Comparison of ENCODE assay signal across 21 mouse cellular contexts in the genomic region with DNA sequence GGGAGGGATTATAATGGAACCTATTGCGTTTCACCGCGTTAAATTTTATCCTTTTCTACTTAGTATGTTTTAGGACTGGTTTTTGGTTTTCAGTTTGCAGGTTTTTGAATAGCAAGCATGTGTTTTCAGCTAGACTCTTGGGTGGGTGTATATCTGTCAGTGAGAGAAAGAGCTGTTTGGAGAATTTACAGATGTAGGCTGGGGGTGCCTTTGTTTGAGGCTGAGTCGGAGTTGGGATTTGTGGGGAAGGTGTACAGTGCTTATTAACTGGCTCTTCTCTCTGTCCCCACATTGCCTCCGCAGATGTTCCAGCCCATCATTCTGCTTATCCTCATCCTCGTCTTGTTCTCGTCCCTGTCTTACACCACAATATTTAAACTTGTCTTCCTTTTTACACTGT. TPM values are rescaled to one million over a fixed set of nuclear protein-coding genes. Genes with fewer than 3 reads are reported as not detected.
DNase-seq lines count a peak whose midpoint lies in the region; ATAC-seq and TF ChIP-seq lines count a peak whose summit lies in the region.
"Had no signal": no experiment of that assay in that cellular context is flagged by ENCODE, and none has a peak within 500 bp of the region (broad histone marks: within the 10 kb centered on the region; RNA-seq: fewer than 3 reads in every experiment).

Gm49353 (plus strand) TSS at position 313 of the 400 bp plus-strand sequence.

- H3K4me2 ChIP-seq in forebrain, embryonic 13.5 days = no peak within 1 kb of the TSS
- H3K4me2 ChIP-seq in forebrain, embryonic 11.5 days (ENCODE audit: low read depth, low read length, severe bottlenecking) = no peak within 1 kb of the TSS
- H3K4me2 ChIP-seq: heart, embryonic 15.5 days; hindbrain, embryonic 15.5 days; midbrain, embryonic 12.5 days had no signal

- intact Hi-C loops in left cerebral cortex, postnatal 36 days (cut with DNase I) = no loop called here

- H3K9ac ChIP-seq in forebrain, embryonic 13.5 days = no peak within 1 kb of the TSS
- H3K9ac ChIP-seq in forebrain, embryonic 11.5 days (ENCODE audit: low read length) = no peak within 1 kb of the TSS
- H3K9ac ChIP-seq: heart, embryonic 15.5 days; hindbrain, embryonic 15.5 days; midbrain, embryonic 12.5 days had no signal

- no peak within 1 kb of the TSS for H3K4me3 ChIP-seq in forebrain, embryonic 13.5 days
- no peak within 1 kb of the TSS for H3K4me3 ChIP-seq in forebrain, embryonic 11.5 days (ENCODE audit: low read depth, low read length)
- no peak within 1 kb of the TSS for H3K4me3 ChIP-seq in layer of hippocampus, adult 2 months
- H3K4me3 ChIP-seq in cortical plate, adult 2 months (ENCODE audit: insufficient read depth, low read length) = no peak within 1 kb of the TSS
- H3K4me3 ChIP-seq: heart, embryonic 15.5 days; hindbrain, embryonic 15.5 days; midbrain, embryonic 12.5 days had no signal

- H3K27ac ChIP-seq in forebrain, embryonic 13.5 days = no peak within 1 kb of the TSS
- H3K27ac ChIP-seq in forebrain, embryonic 11.5 days (ENCODE audit: low read depth, low read length) = no peak within 1 kb of the TSS
- peak within 1 kb of the TSS; percentile 63 for H3K27ac ChIP-seq in layer of hippocampus, adult 2 months
- no peak within 1 kb of the TSS for H3K27ac ChIP-seq in cortical plate, adult 2 months (ENCODE audit: insufficient read depth, low read length)
- H3K27ac ChIP-seq: heart, embryonic 15.5 days; hindbrain, embryonic 15.5 days; midbrain, embryonic 12.5 days had no signal

- TF ChIP-seq CTCF in layer of hippocampus, adult 2 months (conservative IDR thresholded peaks at IDR 0.05) = no peak
- TF ChIP-seq CTCF in cortical plate, adult 2 months (IDR thresholded peaks at IDR 0.05; ENCODE audit: extremely low read depth, insufficient read depth, low read length) = no peak

- no peak for TF ChIP-seq POLR2A in cortical plate, adult 2 months (IDR thresholded peaks at IDR 0.05; ENCODE audit: extremely low read depth, insufficient read depth, low read length)

- no peaks in the 10 kb centered on the region for H3K4me1 ChIP-seq in forebrain, embryonic 13.5 days
- H3K4me1 ChIP-seq in forebrain, embryonic 11.5 days (replicated peaks; ENCODE audit: control insufficient read depth, insufficient read depth, low read length) = no peaks in the 10 kb centered on the region
- peaks cover 7% of the 10 kb centered on the region for H3K4me1 ChIP-seq in cortical plate, adult 2 months (ENCODE audit: control insufficient read depth, insufficient read depth, low read length)
- H3K4me1 ChIP-seq: heart, embryonic 15.5 days; hindbrain, embryonic 15.5 days; midbrain, embryonic 12.5 days had no signal

- ATAC-seq in forebrain, embryonic 13.5 days = no peak
- ATAC-seq in forebrain, embryonic 11.5 days (replicated peaks; ENCODE audit: low FRiP score) = no peak

- no peaks in the 10 kb centered on the region for H3K27me3 ChIP-seq in forebrain, embryonic 13.5 days
- no peaks in the 10 kb centered on the region for H3K27me3 ChIP-seq in forebrain, embryonic 11.5 days (ENCODE audit: control insufficient read depth, insufficient read depth, low read length)
- H3K27me3 ChIP-seq: heart, embryonic 15.5 days; hindbrain, embryonic 15.5 days; midbrain, embryonic 12.5 days had no signal

- DNase-seq in forebrain, embryonic 11.5 days (ENCODE audit: low spot score) = no peak
- DNase-seq in layer of hippocampus, adult 2 months (ENCODE audit: low spot score in 2 of 2) = no peak
- no peak for DNase-seq in layer of hippocampus, adult 11-12 months (ENCODE audit: low spot score)
- no peak for DNase-seq in left cerebral cortex, postnatal 36 days (ENCODE audit: low spot score in 2 of 2)
- DNase-seq in right cerebral cortex, postnatal 36 days (ENCODE audit: low spot score in 2 of 2) = no peak
- DNase-seq in cerebellum, postnatal 25 days = no peak
- DNase-seq: adrenal gland, postnatal 10 days; cerebellum, adult 9-11 months; kidney, adult 18-20 months; kidney, postnatal 14 days; lung, postnatal 36 days; thymus, postnatal 36 days had no signal

- 95% methylated on average over 7 of the region's 7 CpGs for WGBS in forebrain, embryonic 13.5 days
- 92% methylated on average over 7 of the region's 7 CpGs for WGBS in forebrain, embryonic 11.5 days

- H3K9me3 ChIP-seq in forebrain, embryonic 13.5 days (replicated peaks) = 0 out of 2 replicates have a peak, but pooled peaks cover 12% of the 10 kb centered on the region
- H3K9me3 ChIP-seq in forebrain, embryonic 11.5 days (ENCODE audit: control insufficient read depth, low read length) = peaks cover 6% of the 10 kb centered on the region; the same call in 1 of the 2 replicates
- H3K9me3 ChIP-seq: heart, embryonic 15.5 days; hindbrain, embryonic 15.5 days; midbrain, embryonic 12.5 days had no signal

- H3K36me3 ChIP-seq in forebrain, embryonic 13.5 days (ENCODE audit: poor library complexity, severe bottlenecking) = peaks cover 71% of the 10 kb centered on the region
- peaks cover 15% of the 10 kb centered on the region for H3K36me3 ChIP-seq in forebrain, embryonic 11.5 days (ENCODE audit: control insufficient read depth, insufficient read depth, low read length)
- H3K36me3 ChIP-seq: heart, embryonic 15.5 days had no signal

RNA-seq across cellular contexts. Expression of gene Gm49353, which starts in this region (rescaled TPM):
- polyA plus RNA-seq in forebrain, embryonic 13.5 days (2015; fragmentation: Nextera tagmentation; extraction: Ambion mirVana) = 13.0 and 19.1 TPM in 2 replicates
- polyA plus RNA-seq in forebrain, embryonic 11.5 days (2014; fragmentation: Nextera tagmentation; extraction: Ambion mirVana) = 4.5 and 5.3 TPM in 2 replicates
- total RNA-seq in layer of hippocampus, adult 2 months (2021) = 10 to 100 TPM; 28.0 to 29.8 TPM
- 9.5 and 10.1 TPM in 2 replicates for polyA plus RNA-seq in cortical plate, adult 2 months (2012; rRNA removed)
- total RNA-seq in left cerebral cortex, postnatal 36 days (2021) = 10 to 100 TPM; 20.7 to 26.6 TPM
- total RNA-seq: granulocyte monocyte progenitor cell, adult 5-6 weeks; neutrophil, adult 5-6 weeks had no signal
- polyA plus RNA-seq: heart, embryonic 15.5 days; limb, embryonic 14.5 days; liver, embryonic 16.5 days had no signal
